Mouse (Mus musculus) olfactory bulb, adult 2 months (tissue): ENCODE results near the gene Arfgef2. TPM values are rescaled to one million over a fixed set of nuclear protein-coding genes. Genes with fewer than 3 reads are reported as not detected.
"Not testable (repeated sequence)": the region's sequence is repeated elsewhere in the genome, so short reads cannot be mapped to it uniquely, and the experiment has no call there.

ENCODE experiments used
- H3K27ac ChIP-seq: fragments of 200-500 bp; 2 replicates; pipeline ENCODE4 v1.5.1; 2012; ENCODE audit warnings: low read depth, low read length; ENCODE audit not compliant: insufficient read depth
- H3K4me1 ChIP-seq: fragments of 200-500 bp; 2 replicates; pipeline ENCODE4 v1.6.1; 2012; ENCODE audit warnings: low read length; ENCODE audit not compliant: control insufficient read depth, insufficient read depth
- H3K4me3 ChIP-seq: fragments of 200-500 bp; 2 replicates; pipeline ENCODE4 v1.5.1; 2012; ENCODE audit warnings: mild to moderate bottlenecking, low read depth, low read length, moderate library complexity; ENCODE audit not compliant: insufficient read depth
- CTCF ChIP-seq: fragments of 200-500 bp; IDR thresholded peaks from 2 replicates; pipeline ENCODE4 v1.5.1; 2012; ENCODE audit warnings: low read depth, mild to moderate bottlenecking, low read length, moderate library complexity; ENCODE audit not compliant: insufficient read depth
- POLR2A ChIP-seq: fragments of 200-500 bp; IDR thresholded peaks from 2 replicates; pipeline ENCODE4 v1.6.1; 2012; ENCODE audit warnings: mild to moderate bottlenecking, low read depth, low read length, moderate library complexity; ENCODE audit not compliant: insufficient read depth
- WGBS: fragments of 180-500 bp; shearing (Covaris S2); methylation state at CpG from one replicate; pipeline ENCODE4 v1.1.7; 2018; 5-methylcytosine and 5-hydroxymethylcytosine counted together
- polyA plus RNA-seq: library from polyadenylated mRNA; stranded (reverse); fragments of >200 nt; gene quantifications from 2 replicates; pipeline ENCODE4 v1.2.4, GENCODE M21; 2012; ENCODE audit warnings: low replicate concordance; ENCODE audit not compliant: missing spikeins, insufficient read depth, insufficient read length

Gene Arfgef2
- polyA plus RNA-seq, 1 experiment = 46.0 TPM

DNA sequence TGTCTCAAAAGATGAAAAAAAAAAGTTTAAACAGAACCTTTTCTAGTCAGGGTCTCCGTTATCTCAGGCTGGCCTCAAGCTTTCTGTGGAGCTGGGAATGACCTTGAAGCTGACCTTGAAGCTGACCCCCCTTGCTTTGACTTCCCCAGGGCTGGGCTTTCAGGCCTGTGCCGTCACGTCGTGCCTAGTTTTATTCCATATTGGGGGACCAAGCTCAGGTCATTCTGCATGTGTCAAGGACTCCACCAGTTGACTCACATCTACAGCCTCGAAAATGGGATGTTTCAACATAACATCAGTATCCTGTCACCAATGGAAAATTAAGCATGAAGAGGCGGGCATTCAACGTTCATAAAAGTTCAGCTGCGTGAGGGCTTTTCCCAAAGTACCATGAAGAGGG is 25.4 kb upstream of the Arfgef2 start:
- H3K4me3 ChIP-seq = no peak overlapping the region
- H3K27ac ChIP-seq = no peak overlapping the region
- peaks cover 3% of the 10 kb centered on the region; the same call in 1 of the 2 replicates for H3K4me1 ChIP-seq
- TF ChIP-seq POLR2A (no peak), CTCF (no peak)
- 92% methylated on average over 8 of the region's 8 CpGs for WGBS

- peaks cover 5% of the 10 kb centered on the region for H3K4me1 ChIP-seq
- no peak for TF ChIP-seq POLR2A
- peak; percentile 79 for TF ChIP-seq CTCF
- 14% methylated on average over 9 of the region's 9 CpGs for WGBS
- no peak overlapping the region for H3K27ac ChIP-seq
- H3K4me3 ChIP-seq = no peak overlapping the region
Measured at GRCm38 (mm10) chr2:166780980-166781578, 24.3 kb upstream of the Arfgef2 start.

GRCm38 (mm10) chr2:166784376-166784775 is 21.0 kb upstream of the Arfgef2 start:
- peaks cover 7% of the 10 kb centered on the region for H3K4me1 ChIP-seq
- 74% methylated on average over 6 of the region's 6 CpGs for WGBS
- H3K27ac ChIP-seq = no peak overlapping the region
- TF ChIP-seq POLR2A = no peak
- TF ChIP-seq CTCF = no peak
- H3K4me3 ChIP-seq = no peak overlapping the region

DNA sequence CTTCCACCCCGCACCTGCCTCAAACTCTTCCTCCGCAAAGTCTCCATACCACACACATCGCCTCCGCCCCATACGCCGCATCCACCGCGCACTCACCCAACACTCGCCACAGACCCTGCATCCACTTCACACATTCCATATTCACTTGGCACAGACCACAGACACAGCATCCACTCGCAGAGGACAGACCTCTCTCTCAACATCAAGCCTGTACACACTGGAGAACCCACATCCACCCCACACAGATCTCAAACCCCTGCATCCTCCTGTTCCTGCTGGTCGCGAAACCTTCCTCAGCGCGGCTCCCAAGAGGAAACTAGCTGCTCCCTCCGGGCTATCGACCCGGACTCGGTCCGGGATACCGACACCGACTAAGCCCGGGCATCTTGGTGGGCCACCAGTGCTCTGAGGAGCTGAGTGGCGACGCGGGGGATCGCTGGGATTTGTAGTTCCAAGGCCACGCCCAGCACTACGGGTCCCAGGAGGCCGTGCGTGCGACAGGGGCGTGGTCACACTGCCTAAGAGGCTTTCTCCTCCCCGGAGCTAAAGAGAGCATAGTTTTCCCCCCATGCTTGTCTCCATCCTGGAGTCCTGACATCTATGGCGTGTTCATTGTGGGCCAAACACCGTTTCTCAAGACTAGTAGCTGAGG is 18.9 kb upstream of the Arfgef2 start:
- Histone ChIP-seq H3K4me3 (peak overlapping the region; percentile 60), H3K4me1 (peaks cover 4% of the 10 kb centered on the region; the same call in 1 of the 2 replicates), H3K27ac (no peak overlapping the region)
- TF ChIP-seq POLR2A (peak; percentile 71), CTCF (no peak)
- 1% methylated on average over 35 of the region's 35 CpGs for WGBS

DNA sequence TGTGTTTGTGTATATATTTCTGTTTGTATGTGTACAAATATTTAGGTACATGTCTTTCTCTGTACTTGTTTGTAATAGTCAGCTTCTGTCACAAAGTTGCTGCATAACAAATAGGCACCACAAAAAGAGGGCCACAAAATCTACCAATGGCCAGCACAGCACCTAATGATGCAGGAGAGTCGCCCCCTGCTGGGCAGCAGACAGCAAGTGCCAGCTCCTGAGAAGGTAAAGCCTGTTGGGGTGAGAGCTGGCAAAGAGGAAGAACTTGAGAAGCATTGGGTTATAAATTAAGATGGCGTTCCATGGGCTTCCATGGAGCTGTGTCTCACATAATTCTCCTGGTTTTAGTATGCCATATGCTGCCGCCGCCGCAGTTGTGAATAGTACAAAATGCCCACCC is 13.7 kb upstream of the Arfgef2 start:
- no peak overlapping the region for H3K27ac ChIP-seq

DNA sequence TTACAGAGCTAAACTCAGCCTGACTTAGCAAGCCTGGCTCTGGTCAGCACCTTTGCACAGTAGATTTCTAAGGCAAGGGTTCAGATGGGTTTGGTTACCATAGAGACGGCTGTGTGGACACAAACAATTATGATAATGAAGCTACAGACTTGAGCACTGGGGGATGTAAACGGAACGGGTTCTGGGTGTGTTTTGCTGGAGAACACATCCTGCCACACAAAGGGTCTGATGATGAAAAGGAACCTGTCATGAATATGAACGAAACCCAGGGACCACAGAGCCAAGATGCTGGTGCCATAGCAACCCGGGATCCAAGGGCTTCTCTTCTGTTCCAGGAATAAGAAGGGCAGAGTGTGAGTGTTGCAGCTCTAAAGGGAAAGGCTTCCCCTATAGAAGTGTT is 13.0 kb upstream of the Arfgef2 start, which contains the start of gene Trp53rkb:
Gene Trp53rkb, plus strand, starts transcription at position 177 of the 400 bp plus-strand sequence.
- 20% methylated on average over 5 of the region's 5 CpGs for WGBS
- Histone ChIP-seq H3K4me3 (peak within 1 kb of the TSS; percentile 73), H3K27ac (peak within 1 kb of the TSS; percentile 94), H3K4me1 (peaks cover 8% of the 10 kb centered on the region)
- TF ChIP-seq CTCF = no peak
- TF ChIP-seq POLR2A = no peak

More for the DNA sequence above, 13.7 kb upstream of the Arfgef2 start:
- Histone ChIP-seq H3K4me1 (peaks cover 8% of the 10 kb centered on the region), H3K4me3 (no peak overlapping the region)
- 34% methylated on average over 5 of the region's 5 CpGs for WGBS
- TF ChIP-seq POLR2A = no peak
- TF ChIP-seq CTCF = no peak

DNA sequence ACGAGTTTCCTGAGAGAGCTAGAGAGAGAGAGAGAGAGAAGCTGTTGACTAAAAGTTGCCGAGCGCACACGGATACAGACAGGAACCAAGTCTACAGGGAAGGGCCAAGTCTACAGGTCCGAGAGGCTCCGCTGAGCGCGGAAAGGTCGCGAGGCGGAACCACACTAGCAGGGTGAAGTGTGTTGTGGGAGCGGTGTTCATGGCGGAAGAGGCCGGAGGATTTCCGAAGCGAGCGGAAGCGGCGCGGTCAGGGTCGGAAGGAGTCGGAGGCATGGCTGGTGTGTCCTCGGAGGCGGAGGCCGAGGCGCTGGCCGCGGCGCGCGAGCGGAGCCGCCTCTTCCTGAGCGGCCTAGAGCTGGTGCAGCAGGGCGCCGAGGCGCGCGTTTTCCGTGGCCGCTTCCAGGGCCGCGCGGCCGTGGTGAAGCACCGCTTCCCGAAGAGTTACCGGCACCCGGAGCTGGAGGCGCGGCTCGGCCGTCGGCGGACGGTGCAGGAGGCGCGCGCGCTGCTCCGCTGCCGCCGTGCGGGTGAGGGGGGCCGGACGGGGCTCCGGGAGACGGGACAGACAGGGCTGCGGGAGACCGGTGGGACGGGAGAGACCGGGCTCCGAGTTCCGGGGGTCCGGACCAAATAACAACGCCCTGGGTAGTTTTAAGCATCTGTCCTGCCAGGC is 11.7 kb upstream of the Arfgef2 start:
- H3K4me3 ChIP-seq = peak overlapping the region; percentile 73
- peak; percentile 51; the same call in 1 of the 2 replicates for TF ChIP-seq POLR2A
- H3K4me1 ChIP-seq = not testable (repeated sequence)
- peak overlapping the region; percentile 94 for H3K27ac ChIP-seq
- under 1% methylated on average over 76 of the region's 76 CpGs for WGBS

GRCm38 (mm10) chr2:166799615-166800472 is 5.5 kb upstream of the Arfgef2 start:
- Histone ChIP-seq H3K4me1 (peaks cover 5% of the 10 kb centered on the region), H3K4me3 (no peak overlapping the region), H3K27ac (peak overlapping the region; percentile 31; the same call in 1 of the 2 replicates)
- WGBS = 49% methylated on average over 11 of the region's 11 CpGs
- no peak for TF ChIP-seq CTCF
- no peak for TF ChIP-seq POLR2A

GRCm38 (mm10) chr2:166800473-166800857 is 4.9 kb upstream of the Arfgef2 start:
- no peak overlapping the region for H3K27ac ChIP-seq

More at GRCm38 (mm10) chr2:166800473-166800857, 4.9 kb upstream of the Arfgef2 start:
- no peak for TF ChIP-seq POLR2A
- no peak for TF ChIP-seq CTCF
- WGBS = 70% methylated on average over 7 of the region's 7 CpGs
- Histone ChIP-seq H3K4me3 (no peak overlapping the region), H3K4me1 (peaks cover 5% of the 10 kb centered on the region)
